In genomic region chr11:121156411-121156891, GRCm38 (mm10) we compare ENCODE assay signal across 8 mouse cellular contexts. TPM values are rescaled to one million over a fixed set of nuclear protein-coding genes. Genes with fewer than 3 reads are reported as not detected.
DNase-seq lines count a peak whose midpoint lies in the region; ATAC-seq lines count a peak whose summit lies in the region.

No protein-coding gene starts in this region.

- H3K27ac ChIP-seq in heart, embryonic 11.5 days (ENCODE audit: low read depth, low read length): no peak overlapping the region
- H3K27ac ChIP-seq in limb, embryonic 10.5 days: no peak overlapping the region
- H3K27ac ChIP-seq in neural tube, embryonic 14.5 days (ENCODE audit: low read depth, low read length): no peak overlapping the region

- no peak overlapping the region; the same call in 1 of the 2 replicates for H3K9ac ChIP-seq in heart, embryonic 11.5 days (ENCODE audit: low read depth, low read length)
- H3K9ac ChIP-seq in neural tube, embryonic 14.5 days (replicated peaks; ENCODE audit: low read depth, low read length): peak overlapping the region; percentile 51

- peaks cover 6% of the 10 kb centered on the region; the same call in 1 of the 2 replicates for H3K4me1 ChIP-seq in heart, embryonic 11.5 days (ENCODE audit: control insufficient read depth, insufficient read depth, low read length)
- peaks cover 17% of the 10 kb centered on the region for H3K4me1 ChIP-seq in limb, embryonic 10.5 days
- H3K4me1 ChIP-seq in neural tube, embryonic 14.5 days (ENCODE audit: control insufficient read depth, insufficient read depth, low read length): peaks cover 8% of the 10 kb centered on the region

- peak; percentile 33 to 40 for DNase-seq in right cerebral cortex, postnatal 10 days (ENCODE audit: low spot score in 2 of 2)
- DNase-seq in right cerebral cortex, postnatal 25 days: no peak
- DNase-seq in embryo, embryonic 11 days: peak; percentile 25
- DNase-seq in limb, embryonic 10.5 days (ENCODE audit: low spot score): peak; percentile 50
- no peak for DNase-seq in layer of hippocampus, adult 18-20 months (ENCODE audit: low spot score in 2 of 2)

- H3K36me3 ChIP-seq in heart, embryonic 11.5 days (ENCODE audit: control insufficient read depth, insufficient read depth, low read length): no peaks in the 10 kb centered on the region
- no peaks in the 10 kb centered on the region for H3K36me3 ChIP-seq in limb, embryonic 10.5 days
- no peaks in the 10 kb centered on the region for H3K36me3 ChIP-seq in neural tube, embryonic 14.5 days (ENCODE audit: control insufficient read depth, insufficient read depth, low read length)

- H3K4me2 ChIP-seq in heart, embryonic 11.5 days: peak overlapping the region; percentile 76
- H3K4me2 ChIP-seq in neural tube, embryonic 14.5 days (ENCODE audit: low read depth, low read length): peak overlapping the region; percentile 87

- no peak for ATAC-seq in heart, embryonic 11.5 days (replicated peaks; ENCODE audit: insufficient number of reproducible peaks, low FRiP score, low TSS enrichment)
- no peak for ATAC-seq in neural tube, embryonic 14.5 days (ENCODE audit: low read depth)
- ATAC-seq in megakaryocyte-erythroid progenitor cell, adult 5-6 weeks (replicated peaks; ENCODE audit: low FRiP score, low TSS enrichment, poor library complexity, severe bottlenecking): no peak

- H3K27me3 ChIP-seq in heart, embryonic 11.5 days (ENCODE audit: control insufficient read depth, insufficient read depth, low read length): peaks cover 38% of the 10 kb centered on the region
- peaks cover 53% of the 10 kb centered on the region for H3K27me3 ChIP-seq in limb, embryonic 10.5 days (ENCODE audit: low read depth, poor library complexity, severe bottlenecking)
- peaks cover 20% of the 10 kb centered on the region for H3K27me3 ChIP-seq in neural tube, embryonic 14.5 days (ENCODE audit: control insufficient read depth, insufficient read depth, low read length)

- under 1% methylated on average over 45 of the region's 45 CpGs for WGBS in heart, embryonic 11.5 days (ENCODE audit: insufficient replicate concordance)
- WGBS in limb, embryonic 10.5 days: 1% methylated on average over 45 of the region's 45 CpGs
- WGBS in neural tube, embryonic 14.5 days: under 1% methylated on average over 45 of the region's 45 CpGs

- peak overlapping the region; percentile 44 for H3K4me3 ChIP-seq in heart, embryonic 11.5 days (ENCODE audit: low read depth, low read length)
- peak overlapping the region; percentile 51 for H3K4me3 ChIP-seq in limb, embryonic 10.5 days
- peak overlapping the region; percentile 37 for H3K4me3 ChIP-seq in neural tube, embryonic 14.5 days (ENCODE audit: low read depth, low read length)

- no peaks in the 10 kb centered on the region for H3K9me3 ChIP-seq in heart, embryonic 11.5 days (replicated peaks; ENCODE audit: control insufficient read depth, low read length)
- H3K9me3 ChIP-seq in limb, embryonic 10.5 days (replicated peaks): no peaks in the 10 kb centered on the region
- H3K9me3 ChIP-seq in neural tube, embryonic 14.5 days (ENCODE audit: control insufficient read depth, low read length): no peaks in the 10 kb centered on the region

RNA-seq across cellular contexts. Expression of gene Uts2r, which starts 3.6 kb away (rescaled TPM):
- not detected in 2 replicates for polyA plus RNA-seq in heart, embryonic 11.5 days (2014; fragmentation: Nextera tagmentation; extraction: Ambion mirVana)
- 0.11 TPM in 1 of 2 replicates, not detected in the other for polyA plus RNA-seq in limb, embryonic 10.5 days (2016; fragmentation: Nextera tagmentation; extraction: Ambion mirVana)
- polyA plus RNA-seq in neural tube, embryonic 14.5 days (2014; fragmentation: Nextera tagmentation; extraction: Ambion mirVana): 0.15 and 0.23 TPM in 2 replicates
- total RNA-seq in megakaryocyte-erythroid progenitor cell, adult 5-6 weeks (2014; fragmentation: Nextera tagmentation): not detected in 2 replicates
- total RNA-seq in megakaryocyte-erythroid progenitor cell, adult 5-6 weeks (2017): not detected in 2 replicates
- total RNA-seq in layer of hippocampus, adult 18-20 months (2021): under 1 TPM; 0.25 to 0.37 TPM

RNA-seq across cellular contexts. Expression of gene Tex19.1, which starts 10.5 kb away (rescaled TPM):
- 0.14 and 0.20 TPM in 2 replicates for polyA plus RNA-seq in heart, embryonic 11.5 days (2014; fragmentation: Nextera tagmentation; extraction: Ambion mirVana)
- 0.09 TPM in 1 of 2 replicates, not detected in the other for polyA plus RNA-seq in limb, embryonic 10.5 days (2016; fragmentation: Nextera tagmentation; extraction: Ambion mirVana)
- polyA plus RNA-seq in neural tube, embryonic 14.5 days (2014; fragmentation: Nextera tagmentation; extraction: Ambion mirVana): not detected in 2 replicates
- not detected in 2 replicates for total RNA-seq in megakaryocyte-erythroid progenitor cell, adult 5-6 weeks (2014; fragmentation: Nextera tagmentation)
- total RNA-seq in megakaryocyte-erythroid progenitor cell, adult 5-6 weeks (2017): not detected in 2 replicates
- total RNA-seq in layer of hippocampus, adult 18-20 months (2021): not detected

RNA-seq across cellular contexts. Expression of gene Tex19.2, which starts 38.0 kb away (rescaled TPM):
- polyA plus RNA-seq in heart, embryonic 11.5 days (2014; fragmentation: Nextera tagmentation; extraction: Ambion mirVana): not detected in 2 replicates
- not detected in 2 replicates for polyA plus RNA-seq in limb, embryonic 10.5 days (2016; fragmentation: Nextera tagmentation; extraction: Ambion mirVana)
- not detected in 2 replicates for polyA plus RNA-seq in neural tube, embryonic 14.5 days (2014; fragmentation: Nextera tagmentation; extraction: Ambion mirVana)
- total RNA-seq in megakaryocyte-erythroid progenitor cell, adult 5-6 weeks (2014; fragmentation: Nextera tagmentation): not detected in 2 replicates
- total RNA-seq in megakaryocyte-erythroid progenitor cell, adult 5-6 weeks (2017): not detected in 2 replicates
- not detected for total RNA-seq in layer of hippocampus, adult 18-20 months (2021)

RNA-seq across cellular contexts. Expression of gene Hexdc, which starts 47.8 kb away (rescaled TPM):
- 6.2 and 7.9 TPM in 2 replicates for polyA plus RNA-seq in heart, embryonic 11.5 days (2014; fragmentation: Nextera tagmentation; extraction: Ambion mirVana)
- polyA plus RNA-seq in limb, embryonic 10.5 days (2016; fragmentation: Nextera tagmentation; extraction: Ambion mirVana): 5.7 and 9.0 TPM in 2 replicates
- polyA plus RNA-seq in neural tube, embryonic 14.5 days (2014; fragmentation: Nextera tagmentation; extraction: Ambion mirVana): 28.2 and 37.0 TPM in 2 replicates
- 7.2 and 7.7 TPM in 2 replicates for total RNA-seq in megakaryocyte-erythroid progenitor cell, adult 5-6 weeks (2014; fragmentation: Nextera tagmentation)
- total RNA-seq in megakaryocyte-erythroid progenitor cell, adult 5-6 weeks (2017): 4.5 and 6.0 TPM in 2 replicates
- total RNA-seq in layer of hippocampus, adult 18-20 months (2021): 10 to 100 TPM; 20.6 to 21.0 TPM

RNA-seq across cellular contexts. Expression of gene Ogfod3, which starts 48.1 kb away (rescaled TPM):
- 25.3 and 29.9 TPM in 2 replicates for polyA plus RNA-seq in heart, embryonic 11.5 days (2014; fragmentation: Nextera tagmentation; extraction: Ambion mirVana)
- 17.0 and 19.1 TPM in 2 replicates for polyA plus RNA-seq in limb, embryonic 10.5 days (2016; fragmentation: Nextera tagmentation; extraction: Ambion mirVana)
- polyA plus RNA-seq in neural tube, embryonic 14.5 days (2014; fragmentation: Nextera tagmentation; extraction: Ambion mirVana): 27.2 and 32.0 TPM in 2 replicates
- 7.8 and 16.0 TPM in 2 replicates for total RNA-seq in megakaryocyte-erythroid progenitor cell, adult 5-6 weeks (2014; fragmentation: Nextera tagmentation)
- total RNA-seq in megakaryocyte-erythroid progenitor cell, adult 5-6 weeks (2017): 8.2 and 13.5 TPM in 2 replicates
- 1 to 10 TPM; 7.4 to 7.7 TPM for total RNA-seq in layer of hippocampus, adult 18-20 months (2021)

Comparison
In these comparisons a context has a peak if more than half of its experiments do, and no peak if none do; other contexts are left out.
1. DNase-seq: peak in right cerebral cortex, postnatal 10 days (2 of 2), embryo, embryonic 11 days (single experiment) and limb, embryonic 10.5 days (single experiment); none in right cerebral cortex, postnatal 25 days (single experiment) and layer of hippocampus, adult 18-20 months (0 of 2).
2. Peak in every context shown above with its lines, with median percentiles within 50 percentile points of each other: H3K4me3 ChIP-seq.